Mouse (Mus musculus) myocyte (in vitro differentiated cells): ENCODE data around the gene Tmeff1. TPM values are rescaled to one million over a fixed set of nuclear protein-coding genes. Genes with fewer than 3 reads are reported as not detected.
A peak's percentile ranks its signal among the peaks of the same experiment; 100 is the strongest.

Experiments used
- H3K27me3 ChIP-seq: one replicate; pipeline ENCODE4 v1.6.1; 2011; ENCODE audit not compliant: control insufficient read depth, insufficient read depth, insufficient read length
- H3K36me3 ChIP-seq: one replicate; pipeline ENCODE4 v1.6.1; 2011; ENCODE audit not compliant: control insufficient read depth, insufficient read depth
- H3K4me2 ChIP-seq: one replicate; pipeline ENCODE4 v1.6.1; 2011; ENCODE audit warnings: low read depth, control low read depth
- H3K4me3 ChIP-seq: one replicate; pipeline ENCODE4 v1.5.1; 2011; ENCODE audit warnings: mild to moderate bottlenecking, control low read depth, moderate library complexity
- H3K79me2 ChIP-seq: one replicate; pipeline ENCODE4 v1.6.1; 2011; ENCODE audit not compliant: control insufficient read depth, insufficient read depth
- H3ac ChIP-seq: one replicate; pipeline ENCODE4 v1.6.1; 2011; ENCODE audit not compliant: control insufficient read depth, insufficient read length
- CEBPB ChIP-seq: IDR thresholded peaks from 2 replicates; pipeline ENCODE4 v1.6.1; 2011; ENCODE audit warnings: mild to moderate bottlenecking, moderate library complexity; ENCODE audit not compliant: poor library complexity, insufficient read depth, severe bottlenecking
- E2F4 ChIP-seq: IDR thresholded peaks from one replicate; pipeline ENCODE4 v1.6.1; 2011; ENCODE audit warnings: mild to moderate bottlenecking, control low read depth, moderate library complexity; ENCODE audit not compliant: insufficient read depth
- MAX ChIP-seq: IDR thresholded peaks from one replicate; pipeline ENCODE4 v1.6.1; 2011; ENCODE audit warnings: low read depth, mild to moderate bottlenecking, control low read depth
- MYOD1 ChIP-seq, 3 experiments: IDR thresholded peaks; one replicate each; pipeline ENCODE4 v1.6.1; 2011; ENCODE audit warnings: control low read depth in 2 of 3, low read depth in 2 of 3, mild to moderate bottlenecking in 2 of 3, moderate library complexity in 1 of 3; ENCODE audit not compliant: insufficient read length in 2 of 3, control insufficient read depth in 1 of 3
- MYOG ChIP-seq, 3 experiments: IDR thresholded peaks; one replicate each; pipeline ENCODE4 v1.6.1; 2011; ENCODE audit warnings: control low read depth in 2 of 3, low read depth in 2 of 3, mild to moderate bottlenecking in 2 of 3; ENCODE audit not compliant: insufficient read length in 2 of 3, control insufficient read depth in 1 of 3, insufficient read depth in 1 of 3
- POLR2A ChIP-seq: IDR thresholded peaks from one replicate; pipeline ENCODE4 v1.6.1; 2011; ENCODE audit warnings: low read depth, mild to moderate bottlenecking, control low read depth, moderate library complexity; ENCODE audit not compliant: insufficient read length
- POLR2AphosphoS2 ChIP-seq: IDR thresholded peaks from one replicate; pipeline ENCODE4 v1.6.1; 2011; ENCODE audit warnings: low read depth, control low read depth; ENCODE audit not compliant: insufficient read length
- REST ChIP-seq: IDR thresholded peaks from one replicate; pipeline ENCODE4 v1.6.1; 2011; ENCODE audit warnings: mild to moderate bottlenecking, control low read depth, moderate library complexity; ENCODE audit not compliant: insufficient read depth, insufficient read length
- SRF ChIP-seq: IDR thresholded peaks from one replicate; pipeline ENCODE4 v1.6.1; 2011; ENCODE audit warnings: low read depth; ENCODE audit not compliant: control insufficient read depth, insufficient read length
- TCF12 ChIP-seq: IDR thresholded peaks from one replicate; pipeline ENCODE4 v1.6.1; 2011; ENCODE audit warnings: mild to moderate bottlenecking, control low read depth; ENCODE audit not compliant: poor library complexity, insufficient read depth, severe bottlenecking
- TCF3 ChIP-seq: IDR thresholded peaks from one replicate; pipeline ENCODE4 v1.6.1; 2011; ENCODE audit warnings: low read depth, control low read depth; ENCODE audit not compliant: insufficient read length
- USF1 ChIP-seq: IDR thresholded peaks from one replicate; pipeline ENCODE4 v1.6.1; 2011; ENCODE audit warnings: low read depth, mild to moderate bottlenecking, control low read depth, moderate library complexity
- polyA plus RNA-seq: library from polyadenylated mRNA; unstranded; fragments of >200 nt; fragmentation: generic; extraction: Trizol; gene quantifications from one replicate; pipeline ENCODE4 v1.2.1, GENCODE M21; 2012; ENCODE audit warnings: missing spikeins

Gene Tmeff1
- polyA plus RNA-seq, 1 experiment = 19.6 TPM

- no peak overlapping the region for H3ac ChIP-seq
- no peak overlapping the region for H3K4me3 ChIP-seq
- no peak overlapping the region for H3K4me2 ChIP-seq
- no peaks in the 10 kb centered on the region for H3K27me3 ChIP-seq
- H3K36me3 ChIP-seq = no peaks in the 10 kb centered on the region
- TF ChIP-seq TCF3 (no peak), POLR2AphosphoS2 (no peak), USF1 (no peak), SRF (no peak), MYOG (IDR thresholded peaks at IDR 0.05; ENCODE audit: control insufficient read depth in 1 of 3, insufficient read depth in 1 of 3, insufficient read length in 2 of 3, low read depth in 2 of 3) (no peak), E2F4 (no peak), REST (no peak), TCF12 (no peak), POLR2A (no peak), MAX (no peak)
- H3K79me2 ChIP-seq = peaks cover 4% of the 10 kb centered on the region
These were observed 3.8 kb upstream of the Tmeff1 start for GRCm38 (mm10) chr4:48581201-48581600.

GRCm38 (mm10) chr4:48581993-48582392 is 3.0 kb upstream of the Tmeff1 start:
- Histone ChIP-seq H3K27me3 (no peaks in the 10 kb centered on the region), H3ac (no peak overlapping the region), H3K4me2 (no peak overlapping the region), H3K79me2 (peaks cover 12% of the 10 kb centered on the region), H3K36me3 (no peaks in the 10 kb centered on the region), H3K4me3 (no peak overlapping the region)
- no peak for TF ChIP-seq CEBPB
- TF ChIP-seq POLR2A = no peak
- TF ChIP-seq E2F4 = no peak
- no peak for TF ChIP-seq TCF12
- TF ChIP-seq TCF3 = no peak
- no peak for TF ChIP-seq MYOD1 (IDR thresholded peaks at IDR 0.05; ENCODE audit: control insufficient read depth in 1 of 3, insufficient read length in 2 of 3, low read depth in 2 of 3)
- TF ChIP-seq REST = no peak
- TF ChIP-seq MAX = no peak
- TF ChIP-seq USF1 = no peak
- TF ChIP-seq POLR2AphosphoS2 = no peak
- no peak for TF ChIP-seq MYOG (IDR thresholded peaks at IDR 0.05; ENCODE audit: control insufficient read depth in 1 of 3, insufficient read depth in 1 of 3, insufficient read length in 2 of 3, low read depth in 2 of 3)
- no peak for TF ChIP-seq SRF

- TF ChIP-seq POLR2A (no peak), POLR2AphosphoS2 (no peak), SRF (no peak), USF1 (no peak), E2F4 (no peak), MYOG (IDR thresholded peaks at IDR 0.05; ENCODE audit: control insufficient read depth in 1 of 3, insufficient read depth in 1 of 3, insufficient read length in 2 of 3, low read depth in 2 of 3) (no peak), REST (no peak), CEBPB (no peak), TCF3 (no peak), MAX (no peak), TCF12 (no peak), MYOD1 (IDR thresholded peaks at IDR 0.05; ENCODE audit: control insufficient read depth in 1 of 3, insufficient read length in 2 of 3, low read depth in 2 of 3) (no peak)
- no peaks in the 10 kb centered on the region for H3K27me3 ChIP-seq
- no peak overlapping the region for H3K4me2 ChIP-seq
- H3K79me2 ChIP-seq = peaks cover 19% of the 10 kb centered on the region
- H3K4me3 ChIP-seq = no peak overlapping the region
- no peaks in the 10 kb centered on the region for H3K36me3 ChIP-seq
- no peak overlapping the region for H3ac ChIP-seq
These were observed 2.0 kb upstream of the Tmeff1 start for GRCm38 (mm10) chr4:48582941-48583340.

GRCm38 (mm10) chr4:48585241-48586098 is 496 bp downstream of the Tmeff1 start:
- Histone ChIP-seq H3K4me3 (peak overlapping the region; percentile 62), H3K27me3 (no peaks in the 10 kb centered on the region), H3K79me2 (peaks cover 32% of the 10 kb centered on the region), H3K36me3 (no peaks in the 10 kb centered on the region), H3K4me2 (peak overlapping the region; percentile 70), H3ac (peak overlapping the region; percentile 29)
- TF ChIP-seq POLR2A (peak; percentile 30), CEBPB (no peak), POLR2AphosphoS2 (peak; percentile 24), REST (no peak), MYOG (IDR thresholded peaks at IDR 0.05; ENCODE audit: control insufficient read depth in 1 of 3, insufficient read depth in 1 of 3, insufficient read length in 2 of 3, low read depth in 2 of 3) (peak in 1 of 3 experiments; percentile 32)
